Mouse (Mus musculus): ENCODE data around the gene C5ar1. TPM values are rescaled to one million over a fixed set of nuclear protein-coding genes. Genes with fewer than 3 reads are reported as not detected.

Gene C5ar1
- polyA plus RNA-seq, 1 experiment from 2014 or later: 2.4 TPM

DNA sequence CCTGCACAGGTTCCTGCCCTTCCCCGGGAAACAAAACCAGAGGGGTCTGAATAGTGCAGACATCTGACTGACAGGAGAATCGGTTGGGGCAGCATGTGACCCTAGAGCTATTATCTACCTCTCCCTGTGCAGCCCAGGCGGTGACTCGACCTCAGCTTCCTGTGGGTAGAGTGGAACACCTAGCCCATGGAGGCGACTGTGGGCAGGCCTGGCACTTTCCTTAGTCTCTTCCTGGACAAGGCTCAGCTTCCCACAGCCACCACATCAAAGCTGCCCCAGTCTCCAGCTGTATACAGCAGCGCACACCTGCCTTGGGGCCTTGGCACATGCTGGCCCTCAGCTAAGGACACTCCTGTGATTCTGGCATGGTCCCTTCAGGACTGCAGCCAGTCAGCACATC is 58.2 kb downstream of the C5ar1 start:
- no peak for ATAC-seq
- H3K4me1 ChIP-seq (ENCODE audit: control insufficient read depth, insufficient read depth, low read depth, low read length): no peaks in the 10 kb centered on the region
- no peak overlapping the region for H3K4me3 ChIP-seq (ENCODE audit: low read length)
- H3K4me2 ChIP-seq (ENCODE audit: low read length): no peak overlapping the region
- no peaks in the 10 kb centered on the region for H3K27me3 ChIP-seq (replicated peaks; ENCODE audit: control insufficient read depth, insufficient read depth, low read length)
- no peak overlapping the region for H3K9ac ChIP-seq (ENCODE audit: low read depth, low read length)
- WGBS: 89% methylated on average over 6 of the region's 6 CpGs
- no peaks in the 10 kb centered on the region for H3K9me3 ChIP-seq (ENCODE audit: control insufficient read depth, low read length)
- H3K36me3 ChIP-seq (ENCODE audit: control insufficient read depth, insufficient read depth, low read length): peaks cover 31% of the 10 kb centered on the region
- H3K27ac ChIP-seq (ENCODE audit: low read depth, low read length): no peak overlapping the region

DNA sequence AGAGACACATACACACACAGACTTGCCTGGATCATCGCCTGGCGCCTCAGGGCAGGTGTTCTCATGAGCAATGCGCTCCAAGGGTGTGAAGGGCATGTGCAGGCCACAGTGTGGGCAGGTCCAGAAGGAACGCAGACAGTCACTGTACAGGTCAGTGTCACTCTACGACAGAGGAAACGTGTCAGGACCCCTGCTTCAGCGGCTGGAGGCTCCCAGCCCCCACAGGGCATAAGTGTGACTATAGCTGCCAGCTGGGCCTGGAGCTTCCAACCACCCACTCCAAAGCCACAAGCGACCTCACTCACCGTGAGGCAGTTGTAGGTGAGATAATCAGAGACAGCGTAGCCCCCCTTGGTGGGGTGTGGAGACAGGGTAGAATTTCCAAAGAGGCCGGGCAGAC is 60.8 kb downstream of the C5ar1 start:
- no peak overlapping the region for H3K27ac ChIP-seq (ENCODE audit: low read depth, low read length)
- H3K4me2 ChIP-seq (ENCODE audit: low read length): no peak overlapping the region
- no peak overlapping the region for H3K4me3 ChIP-seq (ENCODE audit: low read length)
- H3K27me3 ChIP-seq (replicated peaks; ENCODE audit: control insufficient read depth, insufficient read depth, low read length): no peaks in the 10 kb centered on the region
- H3K4me1 ChIP-seq (ENCODE audit: control insufficient read depth, insufficient read depth, low read depth, low read length): no peaks in the 10 kb centered on the region
- H3K36me3 ChIP-seq (ENCODE audit: control insufficient read depth, insufficient read depth, low read length): peaks cover 18% of the 10 kb centered on the region; the same call in 1 of the 2 replicates
- H3K9me3 ChIP-seq (ENCODE audit: control insufficient read depth, low read length): no peaks in the 10 kb centered on the region
- WGBS: 90% methylated on average over 11 of the region's 11 CpGs
- ATAC-seq: no peak
- no peak overlapping the region for H3K9ac ChIP-seq (ENCODE audit: low read depth, low read length)

DNA sequence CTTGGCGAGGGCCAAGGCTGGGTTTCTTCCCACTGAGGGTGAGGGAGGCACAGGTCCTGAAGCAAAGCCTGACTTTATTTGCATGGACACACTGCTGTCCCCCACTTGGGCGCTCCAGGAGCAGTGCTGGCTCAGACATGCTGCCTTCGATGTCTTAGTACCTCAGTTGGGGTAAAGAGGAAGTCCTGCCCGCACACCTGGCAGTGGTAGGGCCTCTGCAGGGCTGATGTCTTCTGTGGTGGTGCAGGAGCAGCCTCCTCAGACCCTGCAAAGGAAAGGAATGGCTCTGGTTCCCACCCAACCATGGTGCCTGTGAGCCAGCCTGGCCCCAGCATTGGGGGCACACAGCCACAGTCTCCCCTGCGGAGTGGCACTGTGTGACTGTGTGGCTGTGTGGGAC is 62.2 kb downstream of the C5ar1 start:
- Histone ChIP-seq H3K36me3 (ENCODE audit: control insufficient read depth, insufficient read depth, low read length) (peaks cover 16% of the 10 kb centered on the region; the same call in 1 of the 2 replicates), H3K4me2 (ENCODE audit: low read length) (no peak overlapping the region), H3K4me1 (ENCODE audit: control insufficient read depth, insufficient read depth, low read depth, low read length) (peaks cover 2% of the 10 kb centered on the region; the same call in 1 of the 2 replicates), H3K27me3 (replicated peaks; ENCODE audit: control insufficient read depth, insufficient read depth, low read length) (no peaks in the 10 kb centered on the region), H3K4me3 (ENCODE audit: low read length) (no peak overlapping the region), H3K9me3 (ENCODE audit: control insufficient read depth, low read length) (no peaks in the 10 kb centered on the region), H3K27ac (ENCODE audit: low read depth, low read length) (no peak overlapping the region), H3K9ac (ENCODE audit: low read depth, low read length) (no peak overlapping the region)
- ATAC-seq: no peak
- WGBS: 85% methylated on average over 5 of the region's 5 CpGs

Other genes with a start within 250 kb of the C5ar1 start
- gene Bicra, start 211.6 kb downstream of the C5ar1 start, polyA plus RNA-seq (2015; fragmentation: Nextera tagmentation; extraction: Ambion mirVana): 5.0 and 6.9 TPM in 2 replicates
- gene Zfp541, start 197.7 kb downstream of the C5ar1 start, polyA plus RNA-seq (2015; fragmentation: Nextera tagmentation; extraction: Ambion mirVana): 0.09 and 0.16 TPM in 2 replicates
- 236 and 255 TPM in 2 replicates for gene Napa, start 161.1 kb downstream of the C5ar1 start, polyA plus RNA-seq (2015; fragmentation: Nextera tagmentation; extraction: Ambion mirVana)
- 48.3 and 49.8 TPM in 2 replicates for gene Kptn, start 139.6 kb downstream of the C5ar1 start, polyA plus RNA-seq (2015; fragmentation: Nextera tagmentation; extraction: Ambion mirVana)
- 1.1 and 1.2 TPM in 2 replicates for gene Slc8a2, start 129.7 kb downstream of the C5ar1 start, polyA plus RNA-seq (2015; fragmentation: Nextera tagmentation; extraction: Ambion mirVana)
- gene Meis3, start 84.5 kb downstream of the C5ar1 start, polyA plus RNA-seq (2015; fragmentation: Nextera tagmentation; extraction: Ambion mirVana): 96.6 and 122 TPM in 2 replicates
- gene Dhx34, start 37.5 kb downstream of the C5ar1 start, polyA plus RNA-seq (2015; fragmentation: Nextera tagmentation; extraction: Ambion mirVana): 9.6 and 13.3 TPM in 2 replicates
- gene C5ar2, start 15.4 kb downstream of the C5ar1 start, polyA plus RNA-seq (2015; fragmentation: Nextera tagmentation; extraction: Ambion mirVana): 0.07 and 0.13 TPM in 2 replicates
- 55.5 and 62.4 TPM in 2 replicates for gene Inafm1, start 14.1 kb upstream of the C5ar1 start, polyA plus RNA-seq (2015; fragmentation: Nextera tagmentation; extraction: Ambion mirVana)
- gene Ccdc9, start 27.3 kb upstream of the C5ar1 start, polyA plus RNA-seq (2015; fragmentation: Nextera tagmentation; extraction: Ambion mirVana): 26.1 TPM in 2 replicates
- gene Bbc3, start 48.9 kb upstream of the C5ar1 start, polyA plus RNA-seq (2015; fragmentation: Nextera tagmentation; extraction: Ambion mirVana): 31.3 and 32.7 TPM in 2 replicates
- 267 and 272 TPM in 2 replicates for gene Sae1, start 128.3 kb upstream of the C5ar1 start, polyA plus RNA-seq (2015; fragmentation: Nextera tagmentation; extraction: Ambion mirVana)
- gene Zc3h4, start 141.4 kb upstream of the C5ar1 start, polyA plus RNA-seq (2015; fragmentation: Nextera tagmentation; extraction: Ambion mirVana): 11.7 and 13.4 TPM in 2 replicates
- 77.0 and 86.9 TPM in 2 replicates for gene Tmem160, start 193.2 kb upstream of the C5ar1 start, polyA plus RNA-seq (2015; fragmentation: Nextera tagmentation; extraction: Ambion mirVana)
- gene Npas1, start 218.2 kb upstream of the C5ar1 start, polyA plus RNA-seq (2015; fragmentation: Nextera tagmentation; extraction: Ambion mirVana): 5.4 and 6.3 TPM in 2 replicates